Comparison of ENCODE assay signal across 28 mouse cellular contexts in genomic region chr10:61416561-61416960, GRCm38 (mm10). TPM values are rescaled to one million over a fixed set of nuclear protein-coding genes. Genes with fewer than 3 reads are reported as not detected.
DNase-seq lines count a peak whose midpoint lies in the region; ATAC-seq and TF ChIP-seq lines count a peak whose summit lies in the region.
"Had no signal": no experiment of that assay in that cellular context is flagged by ENCODE, and none has a peak within 500 bp of the region (broad histone marks: within the 10 kb centered on the region; RNA-seq: fewer than 3 reads in every experiment).

No protein-coding gene starts in this region.

- peak; percentile 86 for DNase-seq in ES-CJ7 (ENCODE audit: low read depth, low spot score)
- DNase-seq in R1 (ENCODE audit: low read depth, low spot score), result peak; percentile 95
- DNase-seq in embryo, embryonic 10 days (ENCODE audit: low spot score), result no peak
- DNase-seq in spleen, postnatal 36 days (ENCODE audit: low spot score in 2 of 2), result no peak
- DNase-seq: adrenal gland, postnatal 10 days; adrenal gland, postnatal 25 days; B cell, adult 2 months; cerebellum, adult 11-12 months; cerebellum, adult 2 months; cerebellum, adult 9-10 months; cerebellum, postnatal 10 days; cerebellum, postnatal 25 days; embryo, embryonic 11 days; forebrain, postnatal 0 days; gastrocnemius, adult 2 months had no signal

- H3K9me3 ChIP-seq in E14TG2a.4 (ENCODE audit: low read length), result no peaks in the 10 kb centered on the region
- no peaks in the 10 kb centered on the region for H3K9me3 ChIP-seq in forebrain, embryonic 15.5 days
- H3K9me3 ChIP-seq: embryonic facial prominence, embryonic 13.5 days; embryonic facial prominence, embryonic 15.5 days; forebrain, embryonic 10.5 days; forebrain, embryonic 12.5 days; G1E had no signal

- H3K4me2 ChIP-seq in forebrain, embryonic 15.5 days (replicated peaks), result no peak overlapping the region
- H3K4me2 ChIP-seq: embryonic facial prominence, embryonic 13.5 days; embryonic facial prominence, embryonic 15.5 days; forebrain, embryonic 12.5 days had no signal

- peaks cover 24% of the 10 kb centered on the region for H3K36me3 ChIP-seq in E14TG2a.4 (ENCODE audit: insufficient read depth, low read length)
- H3K36me3 ChIP-seq in forebrain, embryonic 15.5 days, result no peaks in the 10 kb centered on the region
- H3K36me3 ChIP-seq: embryonic facial prominence, embryonic 13.5 days; embryonic facial prominence, embryonic 15.5 days; forebrain, embryonic 10.5 days; forebrain, embryonic 12.5 days; G1E had no signal

- H3K9ac ChIP-seq in forebrain, embryonic 15.5 days (replicated peaks), result no peak overlapping the region
- H3K9ac ChIP-seq: embryonic facial prominence, embryonic 13.5 days; embryonic facial prominence, embryonic 15.5 days; forebrain, embryonic 12.5 days; forebrain, postnatal 0 days had no signal

- peaks cover 75% of the 10 kb centered on the region for H3K4me1 ChIP-seq in E14TG2a.4 (replicated peaks; ENCODE audit: low read depth, low read length)
- H3K4me1 ChIP-seq in forebrain, embryonic 15.5 days, result peaks cover 9% of the 10 kb centered on the region

- H3K4me3 ChIP-seq in E14TG2a.4 (replicated peaks; ENCODE audit: low read length), result peak overlapping the region; percentile 70
- H3K4me3 ChIP-seq in forebrain, embryonic 15.5 days, result no peak overlapping the region
- H3K4me3 ChIP-seq: embryonic facial prominence, embryonic 13.5 days; embryonic facial prominence, embryonic 15.5 days; erythroblast, embryonic 14.5 days; forebrain, embryonic 10.5 days; forebrain, embryonic 12.5 days; gastrocnemius, adult 2 months had no signal

- H3K27ac ChIP-seq in forebrain, embryonic 15.5 days (replicated peaks), result no peak overlapping the region
- H3K27ac ChIP-seq: embryonic facial prominence, embryonic 13.5 days; embryonic facial prominence, embryonic 15.5 days; forebrain, embryonic 10.5 days; forebrain, embryonic 12.5 days; gastrocnemius, adult 2 months had no signal

- WGBS in forebrain, embryonic 15.5 days, result 41% methylated on average over 7 of the region's 7 CpGs

- ATAC-seq in forebrain, embryonic 15.5 days (replicated peaks), result no peak
- ATAC-seq: activated CD4-positive, CD25-positive, alpha-beta regulatory T cell, adult 4 months; CD4-positive, CD25-positive, alpha-beta regulatory T cell, adult 4 months; forebrain, embryonic 14.5 days; forebrain, postnatal 0 days; Patski had no signal

- no peaks in the 10 kb centered on the region for H3K27me3 ChIP-seq in E14TG2a.4 (ENCODE audit: insufficient read depth, low read length)
- peaks cover 30% of the 10 kb centered on the region for H3K27me3 ChIP-seq in forebrain, embryonic 15.5 days
- H3K27me3 ChIP-seq: CH12.LX had no signal

- TF ChIP-seq CTCF in E14TG2a.4 (conservative IDR thresholded peaks at IDR 0.05; ENCODE audit: low read length), result no peak

RNA-seq across cellular contexts. Expression of gene Nodal, which starts 1.2 kb away (rescaled TPM):
- 0.19 and 0.36 TPM in 2 replicates for polyA plus RNA-seq in forebrain, embryonic 15.5 days (2015; fragmentation: Nextera tagmentation; extraction: Ambion mirVana)
- polyA plus RNA-seq: activated CD4-positive, CD25-positive, alpha-beta regulatory T cell, adult 4 months; CD4-positive, CD25-positive, alpha-beta regulatory T cell, adult 4 months; forebrain, embryonic 12.5 days; forebrain, embryonic 14.5 days; G1E; Patski had no signal

RNA-seq across cellular contexts. Expression of gene Pald1, which starts 33.2 kb away (rescaled TPM):
- 16.5 and 17.0 TPM in 2 replicates for polyA plus RNA-seq in forebrain, embryonic 15.5 days (2015; fragmentation: Nextera tagmentation; extraction: Ambion mirVana)
- polyA plus RNA-seq: activated CD4-positive, CD25-positive, alpha-beta regulatory T cell, adult 4 months; CD4-positive, CD25-positive, alpha-beta regulatory T cell, adult 4 months had no signal

RNA-seq across cellular contexts. Expression of gene Eif4ebp2, which starts 35.9 kb away (rescaled TPM):
- polyA plus RNA-seq in forebrain, embryonic 15.5 days (2015; fragmentation: Nextera tagmentation; extraction: Ambion mirVana), result 89.3 and 94.1 TPM in 2 replicates

RNA-seq across cellular contexts. Expression of gene Lrrc20, which starts 59.0 kb away (rescaled TPM):
- 22.1 and 23.0 TPM in 2 replicates for polyA plus RNA-seq in forebrain, embryonic 15.5 days (2015; fragmentation: Nextera tagmentation; extraction: Ambion mirVana)

Comparison
In these comparisons a context has a peak if more than half of its experiments do, and no peak if none do; other contexts are left out.
1. DNase-seq: peak in ES-CJ7 (single experiment) and R1 (single experiment); none in embryo, embryonic 10 days (single experiment) and spleen, postnatal 36 days (0 of 2).